Mouse (Mus musculus) Patski (cell line): ENCODE data around the gene Il1r1. TPM values are rescaled to one million over a fixed set of nuclear protein-coding genes. Genes with fewer than 3 reads are reported as not detected.
A peak's percentile ranks its signal among the peaks of the same experiment; 100 is the strongest.

Experiments used
- ATAC-seq: fragments of 100-300 bp; one replicate; pipeline ENCODE4 v1.8.0; 2021
- CTCF ChIA-PET: fragments of 350-600 bp; sonication (Branson Sonifier 250); formaldehyde crosslinking; loops from one replicate; lab custom pipeline; 2022; ENCODE audit warnings: inconsistent platforms; lab: Charles Lee
- POLR2A ChIA-PET: fragments of 350-600 bp; sonication (Branson Sonifier 250); formaldehyde crosslinking; loops from one replicate; lab custom pipeline; 2022; ENCODE audit warnings: antibody characterized with exemption, inconsistent platforms; lab: Charles Lee
- DNase-seq: peaks from one replicate; pipeline ENCODE4 v3.0.0-alpha.2; 2011; ENCODE audit warnings: low read depth, low spot score
- H3K27me3 ChIP-seq: fragments of 371-371 bp; one replicate; pipeline ENCODE4 v1.5.1; 2021
- CTCF ChIP-seq: fragments of 100-300 bp; IDR thresholded peaks from one replicate; pipeline ENCODE4 v1.5.1; 2021
- in situ Hi-C: fragments of 300-500 bp; cut with MboI; formaldehyde crosslinking; loops from 3 replicates; pipeline ENCODE4 v1.11.1; 2018; ENCODE audit warnings: low pct_unique_long_range_greater_than_20kb, mixed read lengths
- polyA plus RNA-seq: library from polyadenylated mRNA; unstranded; gene quantifications from one replicate; pipeline ENCODE4 v1.2.3, GENCODE M21; 2021

Il1r1 gene
- polyA plus RNA-seq, 1 experiment from 2014 or later, result 32.6 TPM

GRCm38 (mm10) chr1:40194279-40194678 lies 30.6 kb upstream of the Il1r1 start:
- POLR2A ChIA-PET, result no interaction called here
- ATAC-seq, result no peak
- TF ChIP-seq CTCF, result no peak
- in situ Hi-C loops, result no loop called here
- DNase-seq, result no peak
- CTCF ChIA-PET, result no interaction called here
- H3K27me3 ChIP-seq, result no peaks in the 10 kb centered on the region

- H3K27me3 ChIP-seq, result peaks cover 10% of the 10 kb centered on the region
- no peak for TF ChIP-seq CTCF
- no peak for ATAC-seq
- no peak for DNase-seq
- CTCF ChIA-PET, result interaction anchor here (1.3 kb wide), 1 partner anchor 9 kb away, joined by 4 read pairs; no protein-coding TSS in a partner anchor
- POLR2A ChIA-PET, result no interaction called here
- in situ Hi-C loops, result no loop called here
These were observed 11.3 kb upstream of the Il1r1 start for GRCm38 (mm10) chr1:40213337-40214159.

GRCm38 (mm10) chr1:40217521-40217920 lies 7.4 kb upstream of the Il1r1 start:
- DNase-seq (no peak), ATAC-seq (no peak)
- TF ChIP-seq CTCF, result no peak
- CTCF ChIA-PET, result no interaction called here
- in situ Hi-C loops, result loop anchor here (5.0 kb wide), 1 partner anchor 40 kb away; no protein-coding TSS in a partner anchor
- POLR2A ChIA-PET, result interaction anchor here (0.6 kb wide), 1 partner anchor 119 kb away, joined by 3 read pairs; no protein-coding TSS in a partner anchor
- H3K27me3 ChIP-seq, result peaks cover 10% of the 10 kb centered on the region

GRCm38 (mm10) chr1:40218603-40219002 lies 6.3 kb upstream of the Il1r1 start:
- no peak for TF ChIP-seq CTCF
- H3K27me3 ChIP-seq, result peaks cover 10% of the 10 kb centered on the region
- in situ Hi-C loops, result loop anchor here (5.0 kb wide), 1 partner anchor 41 kb away; no protein-coding TSS in a partner anchor
- DNase-seq (no peak), ATAC-seq (no peak)
- CTCF ChIA-PET, result no interaction called here
- POLR2A ChIA-PET, result no interaction called here

GRCm38 (mm10) chr1:40220549-40220948 lies 4.3 kb upstream of the Il1r1 start:
- peak; percentile 88 for DNase-seq
- peak; percentile 18 for TF ChIP-seq CTCF
- in situ Hi-C loops, result no loop called here
- CTCF ChIA-PET, result interaction anchor here (1.1 kb wide), 1 partner anchor 42 kb away, joined by 3 read pairs; no protein-coding TSS in a partner anchor
- peak; percentile 48 for ATAC-seq
- POLR2A ChIA-PET, result no interaction called here
- H3K27me3 ChIP-seq, result no peaks in the 10 kb centered on the region

GRCm38 (mm10) chr1:40221864-40222263 lies 3.0 kb upstream of the Il1r1 start:
- H3K27me3 ChIP-seq, result no peaks in the 10 kb centered on the region
- DNase-seq (no peak), ATAC-seq (no peak)
- POLR2A ChIA-PET, result no interaction called here
- no peak for TF ChIP-seq CTCF
- CTCF ChIA-PET, result interaction anchor here (1.6 kb wide), 1 partner anchor 9 kb away, joined by 4 read pairs; no protein-coding TSS in a partner anchor
- in situ Hi-C loops, result no loop called here

GRCm38 (mm10) chr1:40222680-40223079 lies 2.2 kb upstream of the Il1r1 start:
- no peak for TF ChIP-seq CTCF
- ATAC-seq, result no peak
- DNase-seq, result no peak
- ChIA-PET CTCF (interaction anchor here (1.6 kb wide), 1 partner anchor 9 kb away, joined by 4 read pairs; no protein-coding TSS in a partner anchor), POLR2A (interaction anchor here (0.6 kb wide), 1 partner anchor 18 kb away, joined by 3 read pairs; no protein-coding TSS in a partner anchor)
- H3K27me3 ChIP-seq, result no peaks in the 10 kb centered on the region
- in situ Hi-C loops, result no loop called here

GRCm38 (mm10) chr1:40223591-40223990 lies 1.3 kb upstream of the Il1r1 start:
- no peak for ATAC-seq
- CTCF ChIA-PET, result no interaction called here
- TF ChIP-seq CTCF, result no peak
- no peaks in the 10 kb centered on the region for H3K27me3 ChIP-seq
- no peak for DNase-seq
- POLR2A ChIA-PET, result no interaction called here
- in situ Hi-C loops, result no loop called here

- TF ChIP-seq CTCF, result no peak
- H3K27me3 ChIP-seq, result no peaks in the 10 kb centered on the region
- DNase-seq, result no peak
- POLR2A ChIA-PET, result interaction anchor here (0.6 kb wide), 1 partner anchor 57 kb away, joined by 3 read pairs; no protein-coding TSS in a partner anchor
- CTCF ChIA-PET, result interaction anchor here (0.8 to 1.0 kb wide), 2 partner anchors 17 to 89 kb away, joined by 3 read pairs; no protein-coding TSS in a partner anchor
- no peak for ATAC-seq
- in situ Hi-C loops, result no loop called here
These were observed 700 bp downstream of the Il1r1 start for GRCm38 (mm10) chr1:40225580-40225979.

GRCm38 (mm10) chr1:40229033-40229432 lies 4.2 kb downstream of the Il1r1 start:
- ChIA-PET POLR2A (interaction anchor here (1.2 kb wide), 1 partner anchor 11 kb away, joined by 3 read pairs; no protein-coding TSS in a partner anchor), CTCF (interaction anchor here (1.6 to 1.7 kb wide), 2 partner anchors 42 to 65 kb away, joined by 3 to 4 read pairs; no protein-coding TSS in a partner anchor)
- ATAC-seq (no peak), DNase-seq (no peak)
- in situ Hi-C loops, result no loop called here
- H3K27me3 ChIP-seq, result no peaks in the 10 kb centered on the region
- no peak for TF ChIP-seq CTCF
